Mouse (Mus musculus): ENCODE measurements around the gene Kptn. TPM values are rescaled to one million over a fixed set of nuclear protein-coding genes. Genes with fewer than 3 reads are reported as not detected.

The Kptn gene
- polyA plus RNA-seq, 1 experiment from 2014 or later: 29.5 TPM

- peaks cover 10% of the 10 kb centered on the region for H3K4me1 ChIP-seq
- H3K36me3 ChIP-seq: 0 out of 2 replicates have a peak, but pooled peaks cover 7% of the 10 kb centered on the region
- no peak overlapping the region for H3K27ac ChIP-seq
- no peaks in the 10 kb centered on the region for H3K27me3 ChIP-seq (replicated peaks)
- ATAC-seq (ENCODE audit: insufficient read depth, low FRiP score, low read depth): no peak
- H3K9ac ChIP-seq: no peak overlapping the region
- no peak overlapping the region for H3K4me2 ChIP-seq
- WGBS: 73% methylated on average over 15 of the region's 15 CpGs
- H3K9me3 ChIP-seq: no peaks in the 10 kb centered on the region
- H3K4me3 ChIP-seq (replicated peaks): no peak overlapping the region
These were observed 17.8 kb upstream of the Kptn start for GRCm38 (mm10) chr7:16101726-16102475.

- no peak overlapping the region for H3K27ac ChIP-seq
- no peak for ATAC-seq (ENCODE audit: insufficient read depth, low FRiP score, low read depth)
- no peak overlapping the region for H3K4me3 ChIP-seq (replicated peaks)
- no peak overlapping the region for H3K9ac ChIP-seq
- 88% methylated on average over 5 of the region's 5 CpGs for WGBS
- no peaks in the 10 kb centered on the region for H3K9me3 ChIP-seq
- H3K27me3 ChIP-seq (replicated peaks): no peaks in the 10 kb centered on the region
- peaks cover 8% of the 10 kb centered on the region for H3K4me1 ChIP-seq
- H3K36me3 ChIP-seq: peaks cover 15% of the 10 kb centered on the region
- H3K4me2 ChIP-seq: no peak overlapping the region
These were observed 16.9 kb upstream of the Kptn start for GRCm38 (mm10) chr7:16102686-16103226.

- ATAC-seq (ENCODE audit: insufficient read depth, low FRiP score, low read depth): no peak
- H3K27ac ChIP-seq: no peak overlapping the region
- H3K9ac ChIP-seq: no peak overlapping the region
- no peak overlapping the region for H3K4me2 ChIP-seq
- H3K4me3 ChIP-seq (replicated peaks): no peak overlapping the region
- H3K27me3 ChIP-seq (replicated peaks): no peaks in the 10 kb centered on the region
- no peaks in the 10 kb centered on the region for H3K9me3 ChIP-seq
- H3K36me3 ChIP-seq: peaks cover 23% of the 10 kb centered on the region
- H3K4me1 ChIP-seq: peaks cover 7% of the 10 kb centered on the region
- WGBS: 79% methylated on average over 6 of the region's 6 CpGs
These were observed 15.9 kb upstream of the Kptn start for GRCm38 (mm10) chr7:16103760-16104159.

GRCm38 (mm10) chr7:16104611-16105388 is 14.9 kb upstream of the Kptn start:
- Histone ChIP-seq H3K9ac (no peak overlapping the region), H3K27me3 (replicated peaks) (no peaks in the 10 kb centered on the region), H3K4me1 (peaks cover 2% of the 10 kb centered on the region; the same call in 1 of the 2 replicates), H3K4me2 (no peak overlapping the region), H3K36me3 (peaks cover 33% of the 10 kb centered on the region), H3K9me3 (no peaks in the 10 kb centered on the region), H3K4me3 (replicated peaks) (no peak overlapping the region), H3K27ac (no peak overlapping the region)
- ATAC-seq (ENCODE audit: insufficient read depth, low FRiP score, low read depth): no peak
- WGBS: 92% methylated on average over 7 of the region's 7 CpGs

- H3K27me3 ChIP-seq (replicated peaks): no peaks in the 10 kb centered on the region
- no peaks in the 10 kb centered on the region for H3K9me3 ChIP-seq
- H3K36me3 ChIP-seq: peaks cover 71% of the 10 kb centered on the region
- no peaks in the 10 kb centered on the region for H3K4me1 ChIP-seq
- no peak overlapping the region for H3K27ac ChIP-seq
- H3K4me3 ChIP-seq (replicated peaks): no peak overlapping the region
- H3K4me2 ChIP-seq: no peak overlapping the region
- H3K9ac ChIP-seq: no peak overlapping the region
- ATAC-seq (ENCODE audit: insufficient read depth, low FRiP score, low read depth): no peak
- WGBS: 90% methylated on average over 9 of the region's 9 CpGs
These were observed 10.7 kb upstream of the Kptn start for GRCm38 (mm10) chr7:16108886-16109542.

- no peaks in the 10 kb centered on the region for H3K4me1 ChIP-seq
- no peak overlapping the region for H3K27ac ChIP-seq
- no peak overlapping the region for H3K4me2 ChIP-seq
- no peak overlapping the region for H3K9ac ChIP-seq
- H3K27me3 ChIP-seq (replicated peaks): no peaks in the 10 kb centered on the region
- ATAC-seq (ENCODE audit: insufficient read depth, low FRiP score, low read depth): no peak
- WGBS: 92% methylated on average over 8 of the region's 8 CpGs
- H3K4me3 ChIP-seq (replicated peaks): no peak overlapping the region
- no peaks in the 10 kb centered on the region for H3K9me3 ChIP-seq
- peaks cover 82% of the 10 kb centered on the region for H3K36me3 ChIP-seq
These were observed 9.5 kb upstream of the Kptn start for GRCm38 (mm10) chr7:16110158-16110557.

- H3K36me3 ChIP-seq: peaks cover 86% of the 10 kb centered on the region
- no peaks in the 10 kb centered on the region for H3K4me1 ChIP-seq
- ATAC-seq (ENCODE audit: insufficient read depth, low FRiP score, low read depth): no peak
- no peak overlapping the region for H3K9ac ChIP-seq
- no peaks in the 10 kb centered on the region for H3K27me3 ChIP-seq (replicated peaks)
- no peak overlapping the region for H3K4me2 ChIP-seq
- H3K4me3 ChIP-seq (replicated peaks): no peak overlapping the region
- 90% methylated on average over 7 of the region's 7 CpGs for WGBS
- H3K9me3 ChIP-seq: no peaks in the 10 kb centered on the region
- no peak overlapping the region for H3K27ac ChIP-seq
These were observed 8.2 kb upstream of the Kptn start for GRCm38 (mm10) chr7:16111284-16112090.

- Histone ChIP-seq H3K27me3 (replicated peaks) (no peaks in the 10 kb centered on the region), H3K4me3 (replicated peaks) (no peak overlapping the region), H3K36me3 (peaks cover 51% of the 10 kb centered on the region), H3K9ac (no peak overlapping the region), H3K27ac (no peak overlapping the region), H3K9me3 (no peaks in the 10 kb centered on the region), H3K4me2 (no peak overlapping the region), H3K4me1 (peaks cover 4% of the 10 kb centered on the region)
- 96% methylated on average over 7 of the region's 7 CpGs for WGBS
- no peak for ATAC-seq (ENCODE audit: insufficient read depth, low FRiP score, low read depth)
These were observed 3.3 kb upstream of the Kptn start for GRCm38 (mm10) chr7:16116418-16116817.

GRCm38 (mm10) chr7:16117100-16117499 is 2.6 kb upstream of the Kptn start:
- no peaks in the 10 kb centered on the region for H3K9me3 ChIP-seq
- H3K36me3 ChIP-seq: peaks cover 44% of the 10 kb centered on the region
- H3K4me3 ChIP-seq (replicated peaks): no peak overlapping the region
- no peak overlapping the region for H3K27ac ChIP-seq
- H3K4me2 ChIP-seq: no peak overlapping the region
- H3K9ac ChIP-seq: no peak overlapping the region
- WGBS: 82% methylated on average over 3 of the region's 3 CpGs
- ATAC-seq (ENCODE audit: insufficient read depth, low FRiP score, low read depth): no peak
- H3K4me1 ChIP-seq: peaks cover 4% of the 10 kb centered on the region
- no peaks in the 10 kb centered on the region for H3K27me3 ChIP-seq (replicated peaks)

GRCm38 (mm10) chr7:16120262-16120600 is 536 bp downstream of the Kptn start:
- H3K9me3 ChIP-seq: no peaks in the 10 kb centered on the region
- 40% methylated on average over 9 of the region's 9 CpGs for WGBS
- H3K27me3 ChIP-seq (replicated peaks): no peaks in the 10 kb centered on the region
- H3K36me3 ChIP-seq: peaks cover 15% of the 10 kb centered on the region
- peak overlapping the region; percentile 83 for H3K4me3 ChIP-seq (replicated peaks)
- H3K4me2 ChIP-seq: peak overlapping the region; percentile 65
- peak; percentile 11; the same call in 1 of the 2 replicates for ATAC-seq (ENCODE audit: insufficient read depth, low FRiP score, low read depth)
- H3K27ac ChIP-seq: no peak overlapping the region
- no peak overlapping the region for H3K9ac ChIP-seq
- peaks cover 4% of the 10 kb centered on the region for H3K4me1 ChIP-seq

- Histone ChIP-seq H3K27ac (no peak overlapping the region), H3K27me3 (replicated peaks) (no peaks in the 10 kb centered on the region), H3K9ac (no peak overlapping the region), H3K4me1 (peaks cover 12% of the 10 kb centered on the region; the same call in 1 of the 2 replicates), H3K9me3 (no peaks in the 10 kb centered on the region), H3K4me2 (no peak overlapping the region), H3K36me3 (no peaks in the 10 kb centered on the region), H3K4me3 (replicated peaks) (no peak overlapping the region)
- no peak for ATAC-seq (ENCODE audit: insufficient read depth, low FRiP score, low read depth)
- 78% methylated on average over 9 of the region's 9 CpGs for WGBS
These were observed 6.1 kb downstream of the Kptn start for GRCm38 (mm10) chr7:16125829-16126228.

Measured in stomach, embryonic 15.5 days (tissue).